Mouse (Mus musculus): Measurements from ENCODE around the gene Faim2.

Faim2 gene

DNA sequence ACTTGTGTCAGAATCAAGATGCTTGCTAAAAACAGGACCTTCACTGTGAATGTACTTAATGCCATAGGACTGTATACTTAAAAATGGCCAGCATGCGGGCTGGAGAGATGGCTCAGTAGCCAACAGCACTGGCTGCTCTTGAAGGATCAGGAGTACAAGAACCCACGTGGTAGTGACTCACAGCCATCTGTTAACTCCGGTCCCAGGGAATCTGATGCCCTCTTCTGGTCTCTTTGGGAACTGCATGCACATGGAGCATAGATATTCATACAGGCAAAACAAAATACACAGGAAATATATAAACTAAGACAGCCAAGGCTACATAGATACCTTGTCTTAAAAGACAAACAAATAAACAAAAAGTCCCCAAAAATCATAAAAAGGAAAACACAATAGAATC, 58.9 kb downstream of the Faim2 start:
- peak; percentile 78 for DNase-seq (ENCODE audit: low spot score)

DNA sequence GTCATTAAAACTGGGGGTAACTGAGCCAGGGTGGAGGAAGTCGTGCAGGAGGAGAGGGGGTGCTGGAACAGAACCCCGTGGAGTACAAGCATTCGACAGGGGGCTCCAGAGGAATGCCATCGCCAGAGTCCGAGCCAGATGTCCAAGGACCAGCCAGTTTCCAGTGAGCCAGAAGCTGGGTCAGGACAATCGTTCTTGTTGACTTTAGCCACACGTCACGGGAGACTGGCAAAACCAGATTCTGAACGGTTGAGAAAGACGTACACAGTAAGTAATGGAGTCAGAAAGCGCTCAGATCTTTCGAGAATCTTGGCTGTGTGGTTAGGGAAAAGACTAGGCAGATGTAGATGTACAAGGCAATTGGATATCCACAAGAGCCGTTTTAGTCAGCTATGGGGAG, 64.8 kb downstream of the Faim2 start:
- no peak for DNase-seq (ENCODE audit: low spot score)

DNA sequence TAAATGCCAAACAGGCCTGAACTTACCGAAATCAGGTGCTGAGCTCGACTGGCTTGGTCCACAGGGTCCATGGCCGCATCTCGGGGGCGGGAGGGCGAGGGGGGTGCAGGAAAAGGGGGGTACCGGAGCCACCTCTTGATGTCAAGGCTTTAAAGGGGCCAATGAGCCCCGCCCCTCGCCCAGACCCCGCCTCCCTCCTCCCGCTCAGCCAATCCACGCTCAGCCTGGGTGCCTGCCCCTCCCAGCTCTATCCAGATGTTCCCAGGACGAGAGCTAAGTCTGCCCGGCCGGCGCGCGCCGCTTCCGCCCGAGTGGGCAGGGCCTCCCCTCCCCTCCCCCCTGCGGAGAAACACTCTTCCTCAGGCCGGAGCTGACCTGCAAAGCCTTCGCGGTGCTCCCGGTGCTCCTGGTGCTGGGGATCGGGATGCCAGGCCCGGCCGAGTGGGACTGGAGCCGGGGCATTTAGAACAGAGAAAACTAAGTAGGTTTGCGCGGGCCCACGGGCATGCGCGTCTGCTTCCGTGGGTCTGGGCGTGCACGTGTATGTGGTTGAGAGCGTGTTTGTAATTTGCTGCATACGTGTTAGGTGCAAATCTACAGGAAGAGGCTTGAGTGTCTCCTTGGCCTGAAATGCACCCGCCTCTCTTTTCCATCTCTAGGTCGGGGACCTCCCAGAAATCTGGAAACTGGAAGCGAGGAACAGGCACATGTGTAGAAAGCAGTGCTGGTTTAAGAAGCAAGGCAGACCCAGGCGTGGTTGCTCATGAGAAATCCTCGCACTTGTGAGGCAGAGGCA, 70.2 kb downstream of the Faim2 start, which contains the start of gene Nckap5l:
Nckap5l (minus strand) TSS at position 143 of the 796 bp plus-strand sequence.
- DNase-seq (ENCODE audit: low spot score) = peak; percentile 87

DNA sequence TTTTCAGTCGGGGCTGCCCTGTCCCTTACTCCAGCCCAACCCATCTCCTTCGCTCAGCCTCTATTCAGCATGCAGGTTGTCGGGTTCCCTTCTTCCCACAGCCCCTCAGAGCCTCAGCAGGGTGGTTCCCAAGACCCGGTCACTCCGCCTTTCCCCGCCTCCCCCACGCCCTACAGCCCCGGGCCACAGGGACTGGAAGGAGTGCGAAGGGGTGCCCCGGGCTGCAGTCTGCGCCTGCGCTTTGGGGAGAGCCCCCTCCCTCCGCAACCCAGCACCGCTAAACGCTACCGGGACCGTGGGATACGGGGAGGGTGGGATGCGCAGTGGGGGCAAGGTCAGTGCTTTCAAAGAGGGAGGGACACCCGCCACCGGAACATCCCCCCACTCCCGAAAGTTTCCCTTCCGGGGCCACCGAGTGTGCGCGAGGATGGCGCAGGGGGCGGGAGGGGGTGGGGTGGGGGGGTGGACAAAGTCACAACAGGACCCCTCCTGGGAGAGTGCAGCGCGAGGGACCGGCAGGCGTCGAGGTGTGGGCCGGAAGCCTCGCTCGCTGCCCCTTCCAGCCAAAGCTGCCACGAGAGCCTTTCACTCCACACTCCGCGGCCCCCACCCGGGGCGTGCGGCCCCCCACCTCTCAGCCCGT, 70.9 kb downstream of the Faim2 start:
- no peak for DNase-seq (ENCODE audit: low spot score)

DNA sequence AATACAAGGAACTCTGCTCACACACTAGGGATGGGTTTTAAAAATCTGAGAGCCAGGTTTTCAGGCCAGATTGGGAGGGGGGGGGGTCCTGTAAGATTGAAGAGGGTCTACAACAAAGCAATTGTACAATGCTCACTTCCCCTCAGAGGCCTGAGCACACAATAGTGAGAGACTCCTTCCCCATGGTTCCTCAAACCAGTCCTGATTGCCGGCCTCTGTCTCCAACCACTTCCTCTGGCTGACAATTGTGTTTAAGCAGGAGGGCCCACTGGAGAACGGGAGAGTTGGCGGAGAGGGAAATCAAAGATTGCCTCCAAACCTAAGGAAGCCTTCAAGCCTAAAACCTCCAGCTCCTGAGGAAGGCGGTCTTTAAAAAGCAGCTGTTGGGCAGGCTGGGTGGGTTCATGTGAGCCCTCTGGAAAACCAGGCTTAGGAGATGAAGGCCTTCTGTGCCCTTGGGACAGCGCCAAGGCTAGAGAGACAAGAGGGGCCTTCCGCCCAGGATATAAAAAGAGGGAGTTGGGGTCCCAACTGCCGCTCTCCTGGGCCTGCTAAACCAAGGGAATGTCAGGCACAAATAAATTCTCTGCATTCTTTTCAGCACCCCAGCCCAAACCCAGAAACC, 71.5 kb downstream of the Faim2 start:
- DNase-seq (ENCODE audit: low spot score) = no peak

DNA sequence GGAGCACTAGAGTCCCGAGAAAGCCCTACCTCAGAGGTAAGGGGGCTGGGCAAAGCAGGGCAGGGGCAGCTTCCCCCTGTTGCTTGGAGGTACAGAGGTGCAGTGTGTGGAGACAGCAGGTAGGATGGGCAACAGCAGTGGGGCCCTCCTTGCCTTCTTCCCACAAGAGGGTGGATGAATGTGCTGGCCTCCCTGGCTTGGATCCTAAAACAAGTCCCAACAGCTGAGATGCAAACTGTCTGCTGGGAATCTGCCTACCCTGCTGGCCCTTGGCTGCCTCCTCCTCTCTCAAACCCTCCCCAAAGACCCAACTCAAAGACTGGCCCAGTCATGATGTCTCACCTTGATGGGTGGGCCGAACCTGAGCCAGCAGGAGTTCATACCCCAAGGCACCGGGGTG, 72.5 kb downstream of the Faim2 start:
- DNase-seq (ENCODE audit: low spot score) = no peak

DNA sequence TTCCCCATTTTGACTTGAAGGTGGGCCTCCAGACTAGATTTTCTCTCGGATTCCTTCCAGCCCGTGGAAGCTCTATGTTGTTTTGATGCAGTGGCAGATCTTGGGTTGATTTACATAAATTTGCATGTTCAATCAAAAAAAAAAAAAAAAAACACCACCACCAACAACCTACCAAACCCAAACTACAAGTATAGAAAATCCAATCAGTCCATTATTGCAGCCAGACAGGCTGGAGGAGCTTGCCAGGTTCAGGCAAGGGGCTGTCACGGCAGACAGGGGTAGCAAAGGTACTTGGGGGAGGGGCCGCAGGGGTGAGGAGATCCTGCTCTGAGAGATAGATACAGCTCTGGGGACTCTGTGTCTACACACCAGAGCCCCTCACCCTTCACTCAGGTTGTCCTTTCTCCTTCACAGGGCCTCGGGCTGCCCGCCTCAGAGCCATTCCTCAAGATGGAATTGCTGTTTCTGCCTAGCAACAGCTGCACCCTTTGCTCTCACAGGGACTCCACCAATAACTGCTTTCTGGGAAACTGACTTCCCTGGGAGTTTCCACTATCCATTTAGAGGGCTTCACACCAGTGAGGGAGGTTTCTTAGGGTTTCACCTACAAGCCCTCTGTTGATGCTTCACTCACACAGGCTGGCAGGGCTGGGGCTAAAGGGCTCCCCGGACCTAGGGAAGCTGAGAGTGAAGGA, 73.2 kb downstream of the Faim2 start:
- DNase-seq (ENCODE audit: low spot score) = no peak

DNA sequence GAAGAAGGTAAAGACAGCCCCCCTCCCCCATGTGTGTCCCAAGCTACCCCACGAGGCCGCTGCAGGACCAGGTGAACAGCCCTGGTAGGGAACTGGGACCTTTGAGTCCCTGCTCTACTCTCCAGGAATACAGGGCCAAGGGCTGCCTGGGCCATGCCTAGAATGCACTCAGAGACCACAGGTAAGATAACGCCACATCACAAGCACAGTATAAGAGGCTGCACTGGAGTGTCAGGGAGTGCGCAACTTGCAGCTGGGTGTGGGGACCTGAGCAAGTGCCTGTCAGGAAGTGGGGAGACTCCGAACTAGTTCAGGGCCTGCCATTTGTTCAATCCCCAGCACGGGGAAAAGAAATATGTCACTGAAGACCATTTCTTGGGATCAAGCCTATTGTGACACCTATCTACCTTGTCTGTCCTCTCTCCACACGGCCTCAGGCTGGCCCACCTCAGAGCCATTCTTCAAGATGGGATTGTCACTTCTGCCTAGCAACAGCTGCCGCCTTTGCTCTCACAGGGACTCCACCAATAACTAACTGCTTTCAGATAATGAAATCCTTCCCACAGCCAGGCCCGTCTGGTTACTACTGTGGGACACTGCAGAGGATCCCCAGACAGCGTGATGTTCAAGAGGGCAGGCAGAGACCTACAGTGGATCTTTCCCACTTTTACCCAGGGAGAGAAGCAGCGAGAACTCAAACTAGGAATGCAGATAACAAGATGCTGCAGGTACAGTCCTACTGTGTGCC, 74.6 kb downstream of the Faim2 start:
- no peak for DNase-seq (ENCODE audit: low spot score)

DNA sequence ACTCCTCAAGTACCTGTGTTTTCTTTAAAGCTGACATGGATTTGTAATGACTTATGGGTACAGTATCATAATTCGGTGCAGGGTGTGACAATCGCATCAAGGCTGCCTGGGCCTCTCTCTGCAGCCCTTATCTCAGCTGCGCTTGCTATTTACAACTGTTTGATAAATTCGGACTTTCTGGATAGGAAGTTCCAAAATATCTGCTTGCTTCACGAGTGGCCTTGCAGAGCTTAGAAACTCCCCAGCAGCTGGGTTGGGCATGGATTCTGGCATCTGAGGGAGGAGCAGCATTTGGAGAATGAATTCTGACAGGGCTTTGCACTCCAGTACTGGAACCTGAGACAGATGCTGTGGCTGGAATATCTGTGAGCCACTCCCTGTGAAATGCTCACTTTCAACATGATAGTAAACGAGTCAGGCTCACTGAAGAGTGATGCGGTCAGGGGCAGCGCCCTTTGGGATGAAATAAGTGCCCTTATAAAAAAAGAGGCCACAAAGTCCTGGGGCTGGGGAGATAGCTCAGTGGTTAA, 78.1 kb downstream of the Faim2 start:
- DNase-seq (ENCODE audit: low spot score) = no peak

DNA sequence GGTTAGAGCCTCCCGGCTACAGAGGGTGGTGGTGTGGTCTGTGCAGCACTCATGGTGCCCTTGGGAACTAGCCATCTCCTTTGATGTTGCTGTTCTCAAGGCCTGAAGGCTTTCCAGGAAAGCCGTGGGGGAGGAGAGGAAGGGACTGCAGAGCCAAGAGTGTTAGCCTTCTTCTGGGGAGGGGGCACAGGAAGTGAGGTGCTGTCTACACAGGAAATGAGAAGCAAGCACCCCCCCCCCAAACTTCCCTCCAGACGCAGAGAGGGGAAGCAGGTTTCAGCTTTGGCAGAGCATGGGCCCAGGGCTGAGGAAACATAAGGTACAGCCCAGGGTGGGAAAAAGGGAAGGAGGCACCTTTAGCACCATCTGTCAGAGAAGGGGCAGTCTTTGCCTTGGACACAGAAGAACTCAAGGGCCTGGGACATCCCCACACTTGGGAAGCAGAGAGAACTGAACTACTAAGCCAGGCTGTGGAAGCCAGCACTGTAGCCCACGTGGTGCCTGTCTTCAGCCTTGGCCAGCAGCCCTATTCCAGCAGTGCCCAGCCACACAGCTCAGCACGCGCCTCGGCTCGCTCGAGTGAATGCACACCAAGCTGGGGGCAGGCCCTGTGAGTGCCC, 78.7 kb downstream of the Faim2 start:
- no peak for DNase-seq (ENCODE audit: low spot score)

Measured in urinary bladder, postnatal 25 days (tissue).